20 mouse cellular contexts compared by ENCODE assay signal in the genomic region with DNA sequence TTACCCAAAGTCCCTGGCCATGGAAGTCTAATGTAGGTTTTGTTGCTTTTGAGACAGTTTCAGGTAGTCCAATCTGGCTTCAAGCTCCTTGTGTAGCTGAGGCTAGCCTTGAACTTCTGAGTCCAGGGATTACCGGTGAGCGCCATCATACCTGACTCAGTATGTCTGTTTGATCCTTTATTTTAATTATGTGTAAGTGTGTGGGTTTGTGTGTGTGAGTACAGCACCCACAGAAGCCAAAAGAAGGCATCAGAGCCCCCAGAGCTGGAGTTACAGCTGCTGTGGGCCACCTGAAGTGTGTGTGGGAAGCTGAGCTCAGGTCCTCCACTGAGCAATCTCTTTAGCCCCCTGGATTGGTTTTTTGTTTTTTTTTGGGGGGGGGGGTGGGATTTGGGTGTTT. TPM values are rescaled to one million over a fixed set of nuclear protein-coding genes. Genes with fewer than 3 reads are reported as not detected.
"Had no signal": no experiment of that assay in that cellular context is flagged by ENCODE, and none has a peak within 500 bp of the region (broad histone marks: within the 10 kb centered on the region; RNA-seq: fewer than 3 reads in every experiment).

No protein-coding gene starts in this region.

- H3K27me3 ChIP-seq: neural tube, embryonic 15.5 days; stomach, embryonic 15.5 days had no signal

- H3K4me2 ChIP-seq: neural tube, embryonic 15.5 days; stomach, embryonic 15.5 days had no signal

- H3K9ac ChIP-seq: neural tube, embryonic 15.5 days; stomach, embryonic 15.5 days had no signal

- H3K27ac ChIP-seq: neural tube, embryonic 15.5 days; stomach, embryonic 15.5 days; stomach, postnatal 0 days had no signal

- H3K4me3 ChIP-seq: neural tube, embryonic 15.5 days; stomach, embryonic 15.5 days had no signal

- H3K9me3 ChIP-seq: neural tube, embryonic 15.5 days; stomach, embryonic 15.5 days had no signal

- H3K4me1 ChIP-seq: neural tube, embryonic 15.5 days; stomach, embryonic 15.5 days had no signal

- DNase-seq: retina, postnatal 1 day; right cerebral cortex, adult 18-20 months; right cerebral cortex, postnatal 14 days; right cerebral cortex, postnatal 25 days; right cerebral cortex, postnatal 4 days; spleen, adult 18-20 months; thymus, adult 18-20 months; thymus, adult 2 months; thymus, postnatal 14 days; thymus, postnatal 25 days; thymus, postnatal 36 days; thymus, postnatal 4 days had no signal

- H3K36me3 ChIP-seq: neural tube, embryonic 15.5 days; stomach, embryonic 15.5 days had no signal

RNA-seq across cellular contexts. Expression of gene Hist2h2bb, which starts 30.0 kb away (rescaled TPM):
- polyA plus RNA-seq: urinary bladder, adult 2 months had no signal

RNA-seq across cellular contexts. Expression of gene Hist2h3c1, which starts 53.1 kb away (rescaled TPM):
- total RNA-seq: neutrophil, adult 5-6 weeks had no signal
- polyA plus RNA-seq: small intestine, adult 2 months; spleen, adult 2 months; testis, adult 2 months; thymus, adult 2 months; urinary bladder, adult 2 months had no signal
